Mouse (Mus musculus): Measurements from ENCODE around the gene Wwc1.

Gene Wwc1

DNA sequence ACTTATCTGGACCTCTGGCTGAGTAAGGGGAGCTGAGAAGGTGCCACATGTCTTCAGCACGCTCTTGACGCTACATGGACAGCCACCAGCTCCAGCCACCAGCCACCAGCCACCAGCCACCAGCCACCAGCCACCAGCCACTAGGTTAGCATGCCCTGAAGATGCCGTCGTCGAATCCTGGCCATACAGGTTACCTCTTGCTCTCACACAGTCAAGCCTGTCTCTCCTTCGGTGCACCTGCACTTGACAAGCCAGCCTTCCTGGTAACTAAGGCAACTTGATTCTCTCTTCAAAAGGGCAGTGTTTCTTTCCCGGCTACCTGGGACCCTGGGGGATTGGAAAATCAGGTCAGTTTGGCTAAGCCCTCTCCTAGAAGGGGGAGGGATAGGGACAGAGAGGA is 7.2 kb downstream of the Wwc1 start:
- DNase-seq (ENCODE audit: low spot score in 2 of 2), result no peak

DNA sequence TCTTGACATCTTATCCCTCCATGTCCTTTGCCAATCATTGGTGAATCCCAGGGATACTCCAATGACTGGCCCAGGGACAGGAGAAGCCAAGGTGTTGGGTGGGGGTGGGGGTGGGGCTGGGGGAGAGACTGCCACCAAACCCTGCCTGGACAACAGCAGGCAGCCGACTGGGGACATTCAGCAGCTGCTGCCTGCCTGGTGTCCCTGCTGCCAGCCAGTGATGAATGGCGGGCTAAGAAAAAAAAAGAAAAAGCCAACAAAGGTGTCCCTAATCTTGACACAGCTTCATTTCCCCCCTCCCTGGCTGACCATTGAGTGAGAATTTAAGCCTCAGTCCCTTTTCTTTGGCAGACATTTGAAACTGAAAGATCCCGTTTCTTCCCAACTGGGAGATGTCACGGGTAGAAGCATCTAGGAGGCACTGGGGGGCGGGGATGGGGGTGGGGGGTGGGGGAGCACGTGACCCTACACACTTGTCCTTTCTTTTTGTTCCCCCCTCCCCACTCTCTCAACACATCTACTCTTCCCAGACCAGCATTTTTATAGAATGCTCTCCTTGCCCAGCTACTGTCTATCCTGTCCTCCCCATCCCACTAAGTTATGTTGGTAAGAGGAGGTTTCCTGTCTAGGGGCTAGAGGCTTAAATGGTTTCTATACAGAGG is 7.9 kb downstream of the Wwc1 start:
- DNase-seq (ENCODE audit: low spot score in 2 of 2), result no peak

DNA sequence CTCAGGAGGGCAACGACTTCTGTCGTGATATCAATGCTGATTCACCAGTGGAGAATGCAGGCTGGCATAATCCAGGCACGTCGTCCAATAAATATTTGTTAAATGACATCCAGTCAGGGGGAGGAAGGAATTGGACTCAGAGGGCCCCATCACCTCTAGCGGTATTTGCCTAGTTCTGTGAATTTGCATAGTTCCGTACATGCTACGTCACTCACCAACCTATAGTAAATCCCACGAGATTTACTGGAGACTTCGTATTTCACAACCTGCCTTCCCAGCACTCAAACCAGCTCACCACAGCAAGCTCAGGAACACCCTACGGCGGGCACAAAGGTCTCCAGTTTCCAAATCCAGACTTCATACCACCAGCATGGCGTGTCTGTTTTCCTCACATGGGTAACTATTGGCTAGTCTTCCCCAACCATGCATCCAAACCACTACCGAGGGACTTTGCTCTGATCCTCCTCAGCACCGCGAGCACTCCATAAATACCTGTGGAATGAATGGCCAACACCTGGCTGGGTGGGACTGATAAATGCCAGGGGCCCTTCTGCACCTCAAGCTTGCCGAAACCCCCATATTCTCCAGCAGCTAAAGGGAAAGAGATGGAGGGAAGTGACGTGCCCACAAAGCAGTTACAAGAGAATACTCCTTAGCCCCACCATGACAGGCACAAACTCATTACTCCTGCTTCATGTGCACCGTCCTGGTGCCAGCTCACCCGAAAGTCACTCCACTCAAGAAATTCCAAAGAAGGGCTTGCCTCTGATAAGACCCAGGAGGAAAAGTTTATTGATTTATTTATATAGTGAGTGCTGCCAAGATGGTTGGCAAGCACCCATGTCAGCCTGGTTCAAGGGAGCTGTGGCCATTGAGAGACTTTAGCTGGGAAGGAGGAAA is 9.3 kb downstream of the Wwc1 start:
- no peak for DNase-seq (ENCODE audit: low spot score in 2 of 2)

DNA sequence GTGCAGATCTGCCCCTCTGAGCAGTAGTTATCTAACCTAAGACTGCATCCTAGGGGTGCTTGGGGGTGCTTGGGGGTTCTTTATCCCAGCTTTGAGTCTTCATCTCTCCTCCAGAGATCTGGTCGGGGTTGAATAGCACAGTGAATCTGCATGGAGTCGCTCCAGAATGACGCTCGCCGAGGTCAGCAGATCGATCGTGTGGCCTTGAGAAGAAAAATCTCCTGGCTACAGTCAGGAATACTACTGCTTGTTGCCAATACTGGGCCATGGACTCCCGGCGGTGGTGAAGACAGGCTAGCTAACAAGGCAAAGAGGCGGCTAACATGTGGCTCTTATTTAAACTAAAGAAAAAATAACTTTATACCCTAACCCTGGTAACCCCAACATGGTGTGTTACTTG is 12.0 kb downstream of the Wwc1 start:
- DNase-seq (ENCODE audit: low spot score in 2 of 2), result no peak

DNA sequence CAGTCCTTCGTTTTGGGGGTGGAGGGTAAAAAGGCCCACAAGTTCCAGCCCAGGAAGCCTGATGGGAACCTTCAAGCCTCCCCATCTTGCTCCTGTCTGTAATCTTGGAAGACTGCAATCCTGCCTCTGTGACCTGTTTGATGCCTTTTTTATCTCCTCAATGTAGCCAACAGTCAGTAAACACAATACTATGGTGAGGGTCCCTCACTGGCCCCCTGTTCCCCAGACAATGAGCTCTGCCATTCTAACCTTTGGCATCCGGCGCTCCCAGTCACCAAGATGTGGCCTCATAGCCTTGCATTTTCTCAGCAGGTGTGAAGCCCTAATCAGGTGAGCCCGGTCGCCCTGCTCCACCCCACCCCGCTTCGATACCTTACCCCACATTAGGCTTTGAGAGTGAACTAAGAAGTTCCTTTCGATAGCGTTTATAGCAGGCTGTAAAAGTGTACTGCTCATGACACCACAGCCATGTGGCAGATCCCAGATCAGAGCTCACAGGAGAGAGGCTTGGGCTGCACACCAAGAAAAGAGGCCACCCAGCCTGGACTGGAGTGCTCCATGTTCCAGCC is 16.3 kb downstream of the Wwc1 start:
- DNase-seq (ENCODE audit: low spot score in 2 of 2), result no peak

DNA sequence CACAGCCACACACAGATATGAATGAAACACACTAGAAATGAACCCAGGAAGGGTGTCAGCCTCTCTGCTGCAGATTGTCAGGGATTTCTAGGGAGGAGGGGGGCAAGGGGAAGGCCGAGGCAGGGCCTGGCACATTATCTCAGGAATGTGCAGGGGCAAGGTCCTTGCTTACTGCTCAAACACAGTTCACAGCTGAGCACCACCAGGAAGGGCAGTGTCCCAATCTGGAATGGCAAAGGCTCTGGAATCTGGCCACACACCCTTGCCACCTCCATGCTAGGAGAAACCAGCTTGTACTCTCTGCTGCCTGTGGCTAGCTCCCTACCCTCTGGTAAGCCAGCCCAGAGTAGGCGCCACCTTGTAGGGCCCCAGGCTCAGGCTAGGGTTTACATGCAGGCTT is 16.8 kb downstream of the Wwc1 start:
- DNase-seq (ENCODE audit: low spot score in 2 of 2), result no peak

- DNase-seq (ENCODE audit: low spot score in 2 of 2), result no peak
These were observed 17.9 kb downstream of the Wwc1 start for GRCm38 (mm10) chr11:35962431-35962830.

GRCm38 (mm10) chr11:35959270-35959669 is 21.1 kb downstream of the Wwc1 start:
- no peak for DNase-seq (ENCODE audit: low spot score in 2 of 2)

DNA sequence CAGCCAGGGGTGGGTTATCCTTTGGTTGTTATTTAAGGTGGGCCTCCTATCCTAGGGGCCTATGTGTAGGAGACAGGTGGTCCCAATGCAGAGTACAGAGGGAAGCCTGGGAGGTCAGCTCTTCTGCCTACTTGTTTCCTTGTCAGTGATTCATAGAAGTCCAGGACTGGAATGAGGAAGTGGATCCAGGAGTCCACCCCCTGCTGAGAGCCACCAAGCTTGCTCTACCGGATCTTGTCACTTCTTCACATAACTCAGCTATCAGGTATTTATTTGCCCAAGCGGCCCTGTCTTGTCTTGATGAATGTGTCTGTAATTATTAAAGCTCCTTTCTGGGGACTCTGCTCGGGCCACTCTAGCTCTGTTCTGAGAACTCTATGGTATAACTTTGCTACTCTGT is 24.8 kb downstream of the Wwc1 start:
- DNase-seq (ENCODE audit: low spot score in 2 of 2), result no peak

GRCm38 (mm10) chr11:35953179-35953578 is 27.1 kb downstream of the Wwc1 start:
- no peak for DNase-seq (ENCODE audit: low spot score in 2 of 2)

- DNase-seq (ENCODE audit: low spot score in 2 of 2), result no peak
These were observed 28.6 kb downstream of the Wwc1 start for GRCm38 (mm10) chr11:35951727-35952065.

DNA sequence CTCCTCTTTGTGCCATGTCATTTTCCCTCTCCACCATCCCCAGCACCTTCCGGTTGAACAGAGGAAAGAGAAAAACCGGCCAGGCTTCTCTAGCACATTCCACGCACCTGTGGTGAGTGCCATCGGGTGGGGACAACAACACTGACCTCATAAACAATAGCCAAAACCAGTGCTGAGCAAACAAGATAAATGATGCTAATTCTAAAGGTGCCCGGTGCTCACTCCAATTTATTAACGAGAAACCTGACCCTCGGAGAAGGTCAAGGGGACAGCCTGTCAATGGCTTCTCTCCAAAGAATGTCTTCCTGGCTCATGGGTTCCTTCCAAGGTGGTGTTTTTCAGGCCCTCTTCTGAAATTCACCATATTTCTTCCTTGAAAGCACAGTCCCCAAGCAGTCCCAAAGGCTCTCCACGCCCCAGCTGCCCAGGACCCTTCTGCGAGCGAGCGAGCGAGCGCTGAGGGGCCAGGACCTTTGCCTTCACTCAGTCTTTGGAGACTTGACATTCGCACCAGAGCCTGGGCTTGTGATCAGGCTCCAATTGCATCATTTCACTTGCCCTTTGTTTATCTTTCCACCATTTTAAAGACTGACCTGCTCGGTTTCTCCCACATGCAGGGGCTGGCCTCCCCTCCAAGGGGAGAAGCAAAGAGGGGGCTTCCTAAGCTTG is 29.1 kb downstream of the Wwc1 start:
- no peak for DNase-seq (ENCODE audit: low spot score in 2 of 2)

- DNase-seq (ENCODE audit: low spot score in 2 of 2), result no peak
These were observed 29.9 kb downstream of the Wwc1 start for GRCm38 (mm10) chr11:35950466-35950865.

DNA sequence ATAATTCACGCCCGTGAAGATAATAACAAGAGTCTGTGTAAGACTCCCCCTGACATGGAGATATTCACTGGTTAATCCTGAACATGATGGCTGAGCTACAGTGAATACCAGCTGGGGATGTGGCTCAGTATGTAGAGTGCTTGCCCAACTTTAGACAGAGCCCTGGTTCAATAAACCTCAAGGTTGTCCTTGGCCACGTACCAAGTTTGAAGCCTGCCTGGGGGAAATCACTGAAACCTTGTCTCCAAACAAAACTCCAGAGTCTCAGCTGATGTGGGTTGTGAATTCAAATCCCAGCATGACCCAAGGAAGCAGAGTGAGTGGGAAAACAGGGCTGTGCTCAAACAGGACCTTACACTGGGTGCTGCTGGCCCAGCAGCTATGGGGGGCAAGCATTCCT is 30.3 kb downstream of the Wwc1 start:
- DNase-seq (ENCODE audit: low spot score in 2 of 2), result no peak

GRCm38 (mm10) chr11:35948457-35948881 is 31.9 kb downstream of the Wwc1 start:
- no peak for DNase-seq (ENCODE audit: low spot score in 2 of 2)

- no peak for DNase-seq (ENCODE audit: low spot score in 2 of 2)
These were observed 32.4 kb downstream of the Wwc1 start for GRCm38 (mm10) chr11:35947944-35948343.

DNA sequence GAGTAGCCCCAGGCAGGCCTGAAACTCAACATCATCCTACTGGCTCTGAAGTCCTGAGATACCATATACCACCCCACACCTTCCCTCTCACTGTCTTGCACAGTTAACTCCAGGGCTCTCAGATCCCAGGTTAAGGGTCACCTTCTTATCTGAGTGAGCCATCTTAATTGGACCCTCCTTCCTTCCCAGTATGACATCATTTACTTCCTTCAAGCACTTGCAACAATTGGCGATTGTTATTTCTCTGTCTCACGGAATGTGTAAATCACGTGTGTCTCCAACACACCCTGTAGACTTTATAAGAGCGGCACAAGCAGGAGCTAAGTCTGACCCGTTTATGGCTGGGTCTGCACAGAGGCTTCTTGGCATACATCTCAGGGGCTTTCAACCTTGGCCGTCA is 35.1 kb downstream of the Wwc1 start:
- no peak for DNase-seq (ENCODE audit: low spot score in 2 of 2)

GRCm38 (mm10) chr11:35941641-35942040 is 38.7 kb downstream of the Wwc1 start:
- DNase-seq (ENCODE audit: low spot score in 2 of 2), result no peak

DNA sequence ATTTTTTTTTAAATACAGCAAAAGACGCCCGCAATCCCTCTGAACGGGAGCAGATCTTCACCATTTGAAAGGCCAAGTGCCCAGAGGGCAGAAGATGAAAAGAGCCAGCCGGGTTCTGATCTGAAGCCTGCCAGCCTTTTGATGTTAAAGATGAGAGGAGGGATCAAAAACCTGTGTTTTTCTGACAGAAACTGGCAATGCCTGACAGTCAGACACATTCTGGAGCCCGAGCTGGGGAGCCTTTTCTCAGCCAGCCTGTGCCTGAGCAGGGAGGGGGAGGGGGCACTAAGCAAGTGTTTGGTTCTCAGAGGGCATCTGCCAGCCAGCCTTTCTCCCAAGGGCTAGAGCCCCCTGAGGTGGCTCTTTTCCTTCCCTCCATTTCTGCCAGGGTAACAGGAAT is 39.3 kb downstream of the Wwc1 start:
- DNase-seq (ENCODE audit: low spot score in 2 of 2), result no peak

GRCm38 (mm10) chr11:35938790-35939385 is 41.4 kb downstream of the Wwc1 start:
- no peak for DNase-seq (ENCODE audit: low spot score in 2 of 2)

- no peak for DNase-seq (ENCODE audit: low spot score in 2 of 2)
These were observed 44.7 kb downstream of the Wwc1 start for GRCm38 (mm10) chr11:35935645-35936044.

GRCm38 (mm10) chr11:35935133-35935532 is 45.2 kb downstream of the Wwc1 start:
- no peak for DNase-seq (ENCODE audit: low spot score in 2 of 2)
